Mouse (Mus musculus): ENCODE results near the gene Prpf19. TPM values are rescaled to one million over a fixed set of nuclear protein-coding genes. Genes with fewer than 3 reads are reported as not detected.

Gene Prpf19
- total and polyA plus RNA-seq, 3 experiments = 81.9 to 192 (median 88.8) TPM

DNA sequence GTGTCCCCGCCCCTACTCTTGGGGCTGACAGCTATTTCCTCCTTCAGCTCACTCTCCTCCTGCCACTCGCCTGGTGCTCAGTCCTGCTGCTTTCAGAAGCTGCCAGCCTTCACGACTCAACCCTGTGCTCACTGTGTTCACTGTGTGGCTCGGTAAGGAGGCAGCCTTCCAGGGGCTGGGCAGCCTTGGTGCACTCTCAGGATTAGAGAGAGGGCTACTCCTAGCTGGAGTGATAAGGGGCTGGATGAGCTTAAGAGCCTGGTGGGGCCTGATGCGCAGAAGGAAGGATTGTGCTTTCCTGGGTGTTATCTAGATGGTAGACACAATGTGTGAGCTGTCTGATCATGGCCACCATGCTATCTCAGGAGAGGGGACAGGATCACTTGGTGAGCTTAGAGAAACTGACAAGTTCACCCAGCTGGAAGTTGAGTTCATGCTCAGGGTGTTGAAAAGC lies 42.1 kb downstream of the Prpf19 start, which contains the start of gene Ptgdr2:
TSS of gene Ptgdr2 (plus strand) at position 51 of the 454 bp plus-strand sequence.
- TF ChIP-seq POLR2AphosphoS5 (IDR thresholded peaks at IDR 0.05; ENCODE audit: insufficient replicate concordance, low read depth, low read length) (no peak), CTCF (IDR thresholded peaks at IDR 0.05; ENCODE audit: low read depth, low read length) (no peak), GATA1 (IDR thresholded peaks at IDR 0.05; ENCODE audit: borderline replicate concordance, low read length) (no peak), GATA2 (IDR thresholded peaks at IDR 0.05; ENCODE audit: borderline replicate concordance, low read depth, low read length) (no peak), TAL1 (conservative IDR thresholded peaks at IDR 0.05; ENCODE audit: low read depth, low read length) (no peak)
- H3K36me3 ChIP-seq (replicated peaks) = peaks cover 25% of the 10 kb centered on the region
- DNase-seq (ENCODE audit: low spot score) = no peak
- H3K9me3 ChIP-seq (replicated peaks) = peaks cover 11% of the 10 kb centered on the region
- peaks cover 10% of the 10 kb centered on the region for H3K4me1 ChIP-seq (ENCODE audit: insufficient read depth, low read depth, low read length)
- no peak for ATAC-seq (ENCODE audit: extremely low read depth, insufficient number of reproducible peaks, low FRiP score, poor library complexity, severe bottlenecking)
- peaks cover 18% of the 10 kb centered on the region for H3K27me3 ChIP-seq (ENCODE audit: insufficient read depth, low read length)
- no peak within 1 kb of the TSS for H3K4me3 ChIP-seq (ENCODE audit: low read depth, low read length)

DNA sequence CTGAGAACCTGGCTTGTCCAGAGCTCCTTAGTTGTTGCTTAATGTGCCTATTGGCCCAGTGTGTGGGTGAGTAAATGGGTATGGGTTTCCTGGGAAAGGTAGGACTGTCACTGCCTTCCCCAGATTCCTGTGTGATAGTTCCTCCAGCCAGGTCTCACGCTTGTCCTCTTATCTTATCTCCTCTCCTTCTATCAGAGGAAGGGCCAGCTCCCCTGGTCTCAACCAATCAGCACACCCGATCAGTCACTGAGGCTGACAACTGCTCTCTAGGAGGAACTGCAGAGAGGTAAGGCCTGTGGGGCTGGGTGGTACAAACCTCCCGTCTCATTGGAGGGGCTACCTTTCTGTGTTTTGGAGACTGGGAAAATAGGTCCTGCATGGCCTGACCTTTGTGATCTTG lies 43.7 kb downstream of the Prpf19 start:
- Histone ChIP-seq H3K4me3 (ENCODE audit: low read depth, low read length) (no peak overlapping the region), H3K9me3 (replicated peaks) (peaks cover 11% of the 10 kb centered on the region), H3K4me1 (ENCODE audit: insufficient read depth, low read depth, low read length) (peaks cover 10% of the 10 kb centered on the region), H3K27me3 (ENCODE audit: insufficient read depth, low read length) (peaks cover 18% of the 10 kb centered on the region), H3K36me3 (replicated peaks) (peaks cover 41% of the 10 kb centered on the region)
- ATAC-seq (ENCODE audit: extremely low read depth, insufficient number of reproducible peaks, low FRiP score, poor library complexity, severe bottlenecking) (no peak), DNase-seq (ENCODE audit: low spot score) (peak; percentile 39)
- TF ChIP-seq CTCF (IDR thresholded peaks at IDR 0.05; ENCODE audit: low read depth, low read length) (no peak), TAL1 (conservative IDR thresholded peaks at IDR 0.05; ENCODE audit: low read depth, low read length) (no peak), GATA2 (IDR thresholded peaks at IDR 0.05; ENCODE audit: borderline replicate concordance, low read depth, low read length) (no peak), GATA1 (IDR thresholded peaks at IDR 0.05; ENCODE audit: borderline replicate concordance, low read length) (no peak)

DNA sequence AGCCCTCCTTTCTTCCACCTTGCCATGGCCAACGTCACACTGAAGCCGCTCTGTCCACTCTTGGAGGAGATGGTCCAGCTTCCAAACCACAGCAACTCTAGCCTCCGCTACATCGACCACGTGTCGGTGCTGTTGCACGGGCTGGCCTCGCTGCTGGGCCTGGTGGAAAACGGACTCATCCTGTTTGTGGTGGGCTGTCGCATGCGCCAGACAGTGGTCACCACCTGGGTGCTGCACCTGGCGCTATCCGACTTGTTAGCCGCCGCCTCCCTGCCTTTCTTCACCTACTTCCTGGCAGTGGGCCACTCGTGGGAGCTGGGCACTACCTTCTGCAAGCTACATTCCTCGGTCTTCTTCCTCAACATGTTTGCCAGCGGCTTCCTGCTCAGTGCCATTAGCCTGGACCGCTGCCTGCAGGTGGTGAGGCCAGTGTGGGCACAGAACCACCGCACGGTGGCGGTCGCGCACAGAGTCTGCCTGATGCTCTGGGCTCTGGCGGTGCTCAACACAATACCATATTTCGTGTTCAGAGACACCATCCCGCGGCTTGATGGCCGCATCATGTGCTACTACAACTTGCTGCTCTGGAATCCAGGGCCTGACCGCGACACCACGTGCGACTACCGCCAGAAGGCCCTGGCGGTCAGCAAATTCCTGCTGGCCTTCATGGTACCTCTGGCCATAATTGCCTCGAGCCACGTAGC lies 45.2 kb downstream of the Prpf19 start:
- Histone ChIP-seq H3K4me1 (ENCODE audit: insufficient read depth, low read depth, low read length) (peaks cover 14% of the 10 kb centered on the region), H3K4me3 (ENCODE audit: low read depth, low read length) (0 out of 2 replicates have a peak overlapping the region, but pooled peaks have one; percentile 8), H3K27me3 (ENCODE audit: insufficient read depth, low read length) (peaks cover 12% of the 10 kb centered on the region; the same call in 1 of the 2 replicates), H3K36me3 (replicated peaks) (peaks cover 56% of the 10 kb centered on the region), H3K9me3 (replicated peaks) (peaks cover 11% of the 10 kb centered on the region)
- peak; percentile 25; the same call in 1 of the 2 replicates for TF ChIP-seq POLR2AphosphoS5 (IDR thresholded peaks at IDR 0.05; ENCODE audit: insufficient replicate concordance, low read depth, low read length)
- TF ChIP-seq CTCF (IDR thresholded peaks at IDR 0.05; ENCODE audit: low read depth, low read length) = no peak
- no peak for ATAC-seq (ENCODE audit: extremely low read depth, insufficient number of reproducible peaks, low FRiP score, poor library complexity, severe bottlenecking)
- no peak for DNase-seq (ENCODE audit: low spot score)

DNA sequence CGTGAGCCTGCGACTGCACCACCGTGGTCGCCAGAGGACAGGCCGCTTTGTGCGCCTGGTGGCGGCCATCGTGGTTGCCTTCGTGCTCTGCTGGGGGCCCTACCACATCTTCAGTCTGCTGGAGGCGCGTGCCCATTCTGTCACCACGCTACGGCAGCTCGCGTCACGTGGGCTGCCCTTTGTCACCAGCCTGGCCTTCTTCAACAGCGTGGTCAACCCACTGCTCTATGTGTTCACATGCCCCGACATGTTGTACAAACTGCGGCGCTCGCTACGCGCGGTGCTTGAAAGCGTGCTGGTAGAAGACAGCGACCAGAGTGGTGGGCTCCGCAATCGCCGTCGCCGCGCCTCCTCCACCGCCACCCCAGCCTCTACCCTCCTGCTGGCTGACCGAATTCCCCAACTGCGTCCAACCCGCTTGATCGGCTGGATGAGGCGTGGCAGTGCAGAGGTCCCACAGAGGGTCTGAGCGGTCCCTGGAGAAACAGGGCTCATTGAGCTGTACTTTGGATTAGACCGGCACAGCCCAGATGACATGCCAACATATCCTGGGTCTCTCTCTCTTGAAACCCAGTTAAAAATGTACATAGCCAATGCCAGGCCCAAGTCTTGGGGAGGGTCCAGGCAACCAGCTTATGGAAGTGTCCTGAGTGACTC lies 45.9 kb downstream of the Prpf19 start:
- peaks cover 16% of the 10 kb centered on the region for H3K4me1 ChIP-seq (ENCODE audit: insufficient read depth, low read depth, low read length)
- no peak for DNase-seq (ENCODE audit: low spot score)
- no peak for TF ChIP-seq GATA1 (IDR thresholded peaks at IDR 0.05; ENCODE audit: borderline replicate concordance, low read length)
- TF ChIP-seq CTCF (IDR thresholded peaks at IDR 0.05; ENCODE audit: low read depth, low read length) = no peak
- TF ChIP-seq TAL1 (conservative IDR thresholded peaks at IDR 0.05; ENCODE audit: low read depth, low read length) = no peak
- no peak for TF ChIP-seq POLR2AphosphoS5 (IDR thresholded peaks at IDR 0.05; ENCODE audit: insufficient replicate concordance, low read depth, low read length)
- TF ChIP-seq GATA2 (IDR thresholded peaks at IDR 0.05; ENCODE audit: borderline replicate concordance, low read depth, low read length) = no peak
- H3K36me3 ChIP-seq (replicated peaks) = peaks cover 63% of the 10 kb centered on the region
- peaks cover 12% of the 10 kb centered on the region; the same call in 1 of the 2 replicates for H3K27me3 ChIP-seq (ENCODE audit: insufficient read depth, low read length)
- 0 out of 2 replicates have a peak overlapping the region, but pooled peaks have one; percentile 8 for H3K4me3 ChIP-seq (ENCODE audit: low read depth, low read length)
- peaks cover 10% of the 10 kb centered on the region for H3K9me3 ChIP-seq (replicated peaks)
- ATAC-seq (ENCODE audit: extremely low read depth, insufficient number of reproducible peaks, low FRiP score, poor library complexity, severe bottlenecking) = no peak

DNA sequence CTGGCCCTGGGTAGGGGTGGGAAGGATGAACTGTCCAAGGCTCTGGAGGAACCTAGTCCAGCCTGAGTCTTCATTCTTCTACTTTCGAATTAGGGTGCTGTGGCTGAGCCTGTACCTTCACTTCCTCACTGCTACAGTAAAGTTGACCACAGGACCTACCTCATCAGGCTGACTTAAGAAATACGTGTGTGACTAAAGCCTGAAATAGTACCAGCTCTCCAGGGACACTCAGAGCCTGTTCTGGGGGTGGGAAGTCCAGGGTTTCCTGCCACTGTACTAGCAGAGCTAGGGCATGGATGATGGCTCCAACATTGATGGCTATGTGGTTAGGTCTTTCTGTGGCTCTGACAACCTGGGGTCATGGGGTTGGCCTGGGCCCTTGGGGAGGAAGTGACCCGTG lies 48.9 kb downstream of the Prpf19 start:
- TF ChIP-seq GATA2 (IDR thresholded peaks at IDR 0.05; ENCODE audit: borderline replicate concordance, low read depth, low read length) (no peak), TAL1 (conservative IDR thresholded peaks at IDR 0.05; ENCODE audit: low read depth, low read length) (no peak), GATA1 (IDR thresholded peaks at IDR 0.05; ENCODE audit: borderline replicate concordance, low read length) (no peak), POLR2AphosphoS5 (IDR thresholded peaks at IDR 0.05; ENCODE audit: insufficient replicate concordance, low read depth, low read length) (no peak), CTCF (IDR thresholded peaks at IDR 0.05; ENCODE audit: low read depth, low read length) (no peak)
- DNase-seq (ENCODE audit: low spot score) (no peak), ATAC-seq (ENCODE audit: extremely low read depth, insufficient number of reproducible peaks, low FRiP score, poor library complexity, severe bottlenecking) (no peak)
- Histone ChIP-seq H3K9me3 (replicated peaks) (peaks cover 7% of the 10 kb centered on the region; the same call in 1 of the 2 replicates), H3K4me3 (ENCODE audit: low read depth, low read length) (no peak overlapping the region), H3K27me3 (ENCODE audit: insufficient read depth, low read length) (no peaks in the 10 kb centered on the region; the same call in 1 of the 2 replicates), H3K36me3 (replicated peaks) (peaks cover 79% of the 10 kb centered on the region), H3K4me1 (ENCODE audit: insufficient read depth, low read depth, low read length) (peaks cover 27% of the 10 kb centered on the region)

DNA sequence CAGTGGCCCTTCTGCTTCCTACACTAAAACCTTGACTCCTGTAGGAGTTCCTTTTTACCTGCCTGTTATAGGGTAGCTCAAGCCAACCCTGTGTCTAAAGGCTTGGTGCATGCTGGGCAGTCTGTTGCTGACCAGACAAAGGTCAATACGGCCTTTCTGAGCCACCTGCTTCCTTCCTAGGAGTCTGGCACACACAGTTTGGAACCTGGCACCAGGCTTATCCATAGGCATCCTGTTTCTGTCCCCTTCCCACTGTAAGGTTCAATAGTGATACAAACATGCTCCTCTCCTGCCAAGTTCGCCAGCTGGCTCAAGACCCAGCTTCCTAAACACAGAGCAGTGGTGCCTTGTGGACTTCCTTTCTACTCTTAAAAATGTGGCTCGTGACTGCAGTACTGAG lies 51.5 kb downstream of the Prpf19 start:
- ATAC-seq (ENCODE audit: extremely low read depth, insufficient number of reproducible peaks, low FRiP score, poor library complexity, severe bottlenecking) = no peak
- no peak for DNase-seq (ENCODE audit: low spot score)
- H3K36me3 ChIP-seq (replicated peaks) = peaks cover 61% of the 10 kb centered on the region

More for the DNA sequence above, 51.5 kb downstream of the Prpf19 start:
- Histone ChIP-seq H3K4me1 (ENCODE audit: insufficient read depth, low read depth, low read length) (peaks cover 28% of the 10 kb centered on the region), H3K27me3 (ENCODE audit: insufficient read depth, low read length) (no peaks in the 10 kb centered on the region), H3K9me3 (replicated peaks) (no peaks in the 10 kb centered on the region), H3K4me3 (ENCODE audit: low read depth, low read length) (peak overlapping the region; percentile 89)
- TF ChIP-seq CTCF (IDR thresholded peaks at IDR 0.05; ENCODE audit: low read depth, low read length) (no peak), POLR2AphosphoS5 (IDR thresholded peaks at IDR 0.05; ENCODE audit: insufficient replicate concordance, low read depth, low read length) (no peak), TAL1 (conservative IDR thresholded peaks at IDR 0.05; ENCODE audit: low read depth, low read length) (no peak), GATA1 (IDR thresholded peaks at IDR 0.05; ENCODE audit: borderline replicate concordance, low read length) (no peak), GATA2 (IDR thresholded peaks at IDR 0.05; ENCODE audit: borderline replicate concordance, low read depth, low read length) (no peak)

Measured in G1E (cell line).